Comparison of ENCODE assay signal across 15 mouse cellular contexts in genomic region chr8:72756031-72756430, GRCm38 (mm10). TPM values are rescaled to one million over a fixed set of nuclear protein-coding genes. Genes with fewer than 3 reads are reported as not detected.
A peak's percentile ranks its signal among the peaks of the same experiment; 100 is the strongest.
DNase-seq lines count a peak whose midpoint lies in the region; TF ChIP-seq lines count a peak whose summit lies in the region.
"Had no signal": no experiment of that assay in that cellular context is flagged by ENCODE, and none has a peak within 500 bp of the region (broad histone marks: within the 10 kb centered on the region; RNA-seq: fewer than 3 reads in every experiment).

No protein-coding gene starts in this region.

- H3K4me1 ChIP-seq in lung, adult 2 months (ENCODE audit: control insufficient read depth, insufficient read depth, low read length): peaks cover under 1% of the 10 kb centered on the region; the same call in 1 of the 2 replicates
- H3K4me1 ChIP-seq: midbrain, embryonic 12.5 days had no signal

- intact Hi-C loops in heart, postnatal 14 days (cut with DNase I): no loop called here

- peak; percentile 0 for DNase-seq in cerebellum, adult 9-11 months
- DNase-seq in cerebellum, adult 11 months: no peak
- DNase-seq in heart, postnatal 4 days: peak; percentile 2
- no peak for DNase-seq in heart, postnatal 14 days
- peak; percentile 1 for DNase-seq in lung, adult 2 months
- no peak for DNase-seq in lung, postnatal 14 days
- DNase-seq in urinary bladder, adult 2 months (ENCODE audit: low spot score): peak; percentile 16
- no peak for DNase-seq in urinary bladder, postnatal 36 days (ENCODE audit: low spot score in 2 of 2)
- DNase-seq: adrenal gland, adult 8-10 months; gastrocnemius, postnatal 14 days; kidney, adult 9 months had no signal

- H3K4me3 ChIP-seq in lung, adult 2 months (replicated peaks; ENCODE audit: extremely low read depth, low read depth, low read length): no peak overlapping the region
- H3K4me3 ChIP-seq: layer of hippocampus, adult 2 months; limb, embryonic 10.5 days; midbrain, embryonic 12.5 days had no signal

- no peak for TF ChIP-seq CTCF in lung, adult 2 months (IDR thresholded peaks at IDR 0.05; ENCODE audit: insufficient read depth, low read length)

- TF ChIP-seq POLR2A in lung, adult 2 months (IDR thresholded peaks at IDR 0.05; ENCODE audit: borderline replicate concordance, extremely low read depth, low read depth, low read length): no peak

- 97% methylated on average over 2 of the region's 2 CpGs for WGBS in lung, adult 2 months

RNA-seq across cellular contexts. Expression of gene F2rl3, which starts 5.6 kb away (rescaled TPM):
- 1 to 10 TPM; 3.5 TPM for total RNA-seq in heart, postnatal 4 days (2021)
- 1 to 10 TPM; 2.0 to 2.2 TPM for total RNA-seq in heart, postnatal 14 days (2021)
- 1.9 and 2.1 TPM in 2 replicates for polyA plus RNA-seq in lung, adult 2 months (2012; rRNA removed)
- polyA plus RNA-seq in urinary bladder, adult 2 months (2012; rRNA removed): 1.0 and 1.2 TPM in 2 replicates
- polyA plus RNA-seq: macrophage had no signal

RNA-seq across cellular contexts. Expression of gene Sin3b, which starts 32.9 kb away (rescaled TPM):
- 100 to 1,000 TPM; 133 to 135 TPM for total RNA-seq in heart, postnatal 4 days (2021)
- 10 to 100 TPM; 87.1 to 88.6 TPM for total RNA-seq in heart, postnatal 14 days (2021)
- 89.9 and 108 TPM in 2 replicates for polyA plus RNA-seq in lung, adult 2 months (2012; rRNA removed)
- 122 and 134 TPM in 2 replicates for polyA plus RNA-seq in urinary bladder, adult 2 months (2012; rRNA removed)

Comparison
In these comparisons a context has a peak if more than half of its experiments do, and no peak if none do; other contexts are left out.
1. DNase-seq: peak in cerebellum, adult 9-11 months (single experiment), heart, postnatal 4 days (single experiment), lung, adult 2 months (single experiment) and urinary bladder, adult 2 months (single experiment); none in cerebellum, adult 11 months (single experiment), heart, postnatal 14 days (0 of 2), lung, postnatal 14 days (single experiment) and urinary bladder, postnatal 36 days (0 of 2).